Mouse (Mus musculus): ENCODE data around the gene Plvap. TPM values are rescaled to one million over a fixed set of nuclear protein-coding genes. Genes with fewer than 3 reads are reported as not detected.
A peak's percentile ranks its signal among the peaks of the same experiment; 100 is the strongest.

Plvap gene
- polyA plus RNA-seq, 1 experiment from 2014 or later: 265 TPM

DNA sequence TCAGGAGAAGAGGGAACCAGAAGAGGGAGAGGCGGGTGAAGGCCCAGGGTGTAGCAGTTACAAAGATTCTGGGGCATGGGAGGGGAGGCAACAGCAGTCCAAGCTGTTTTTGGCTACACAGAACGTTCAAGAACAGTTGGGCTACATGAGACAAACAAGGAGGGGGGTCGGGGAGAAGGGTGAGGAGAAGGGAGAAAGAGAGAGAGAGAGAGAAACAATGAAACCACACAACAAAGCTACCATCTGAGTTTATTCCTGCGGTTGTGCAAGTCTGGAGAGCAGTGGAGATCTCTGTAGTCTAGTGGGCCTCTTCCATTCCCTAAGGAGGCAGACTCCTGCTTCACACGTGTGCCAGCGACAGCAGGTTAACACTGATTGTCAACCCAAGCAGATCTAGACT is 42.4 kb upstream of the Plvap start:
- H3K27me3 ChIP-seq (replicated peaks; ENCODE audit: insufficient read depth, low read length): 0 out of 2 replicates have a peak, but pooled peaks cover 12% of the 10 kb centered on the region
- H3K4me3 ChIP-seq (ENCODE audit: low read depth, low read length): no peak overlapping the region
- 52% methylated on average over 6 of the region's 6 CpGs for WGBS
- no peak overlapping the region for H3K4me2 ChIP-seq (replicated peaks; ENCODE audit: low read depth, low read length)
- peak overlapping the region; percentile 51 for H3K27ac ChIP-seq (ENCODE audit: low read length)
- H3K9ac ChIP-seq (replicated peaks; ENCODE audit: low read depth): no peak overlapping the region
- ATAC-seq (no peak; the same call in 1 of the 2 replicates), DNase-seq (ENCODE audit: low spot score) (peak; percentile 36)
- peaks cover 6% of the 10 kb centered on the region; the same call in 1 of the 2 replicates for H3K4me1 ChIP-seq (ENCODE audit: insufficient read depth, low read depth, low read length)
- no peaks in the 10 kb centered on the region for H3K36me3 ChIP-seq (ENCODE audit: insufficient read depth, low read length)
- TF ChIP-seq CTCF (IDR thresholded peaks at IDR 0.05): no peak
- no peak for TF ChIP-seq EP300 (IDR thresholded peaks at IDR 0.05)
- H3K9me3 ChIP-seq (ENCODE audit: low read length): no peaks in the 10 kb centered on the region

DNA sequence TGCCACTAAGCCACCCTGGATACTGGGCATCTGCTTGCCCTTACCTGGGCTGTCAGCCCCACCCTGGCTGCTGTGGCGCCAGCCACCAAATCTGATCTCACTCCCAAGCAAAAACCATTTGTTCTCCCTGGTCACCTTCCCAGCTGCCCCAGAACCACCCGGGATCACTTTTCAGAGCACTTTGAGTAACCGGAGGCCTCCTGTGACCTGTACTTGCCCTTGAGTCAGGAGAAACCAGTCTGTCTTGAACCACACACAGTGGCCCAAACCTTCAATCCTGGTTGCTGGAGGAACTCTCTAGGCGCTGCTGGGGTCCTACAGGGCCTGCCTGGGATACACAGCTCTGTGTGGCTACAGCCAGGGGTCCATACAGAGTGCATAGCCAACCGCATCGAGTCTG is 41.2 kb upstream of the Plvap start:
- H3K4me2 ChIP-seq (replicated peaks; ENCODE audit: low read depth, low read length): no peak overlapping the region
- no peaks in the 10 kb centered on the region for H3K9me3 ChIP-seq (ENCODE audit: low read length)
- H3K9ac ChIP-seq (replicated peaks; ENCODE audit: low read depth): no peak overlapping the region
- WGBS: 54% methylated on average over 6 of the region's 6 CpGs
- H3K36me3 ChIP-seq (ENCODE audit: insufficient read depth, low read length): no peaks in the 10 kb centered on the region
- no peak for TF ChIP-seq EP300 (IDR thresholded peaks at IDR 0.05)
- no peak for TF ChIP-seq CTCF (IDR thresholded peaks at IDR 0.05)
- ATAC-seq (peak; percentile 13; the same call in 1 of the 2 replicates), DNase-seq (ENCODE audit: low spot score) (no peak)
- 0 out of 2 replicates have a peak, but pooled peaks cover 3% of the 10 kb centered on the region for H3K27me3 ChIP-seq (replicated peaks; ENCODE audit: insufficient read depth, low read length)
- no peak overlapping the region for H3K4me3 ChIP-seq (ENCODE audit: low read depth, low read length)
- H3K4me1 ChIP-seq (ENCODE audit: insufficient read depth, low read depth, low read length): no peaks in the 10 kb centered on the region
- H3K27ac ChIP-seq (ENCODE audit: low read length): peak overlapping the region; percentile 20; the same call in 1 of the 2 replicates

DNA sequence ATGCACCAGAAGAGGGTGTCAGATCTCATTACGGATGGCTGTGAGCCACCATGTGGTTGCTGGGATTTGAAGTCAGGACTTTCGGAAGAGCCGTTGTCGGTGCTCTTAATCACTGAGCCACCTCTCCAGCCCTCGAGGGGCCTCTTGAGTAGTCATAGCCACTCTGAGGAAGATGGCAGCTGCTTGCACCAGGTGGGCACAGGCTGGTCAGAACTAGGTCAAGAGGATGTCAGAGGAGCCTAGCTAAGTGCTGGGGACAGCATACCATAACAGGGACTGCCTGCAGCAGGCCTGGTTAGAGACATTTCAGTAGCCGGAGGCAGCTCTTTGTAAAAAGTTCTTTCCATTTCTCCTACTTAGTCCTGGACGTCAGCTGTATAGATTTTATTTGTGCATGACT is 39.2 kb upstream of the Plvap start:
- H3K4me3 ChIP-seq (ENCODE audit: low read depth, low read length): no peak overlapping the region
- no peak overlapping the region for H3K9ac ChIP-seq (replicated peaks; ENCODE audit: low read depth)
- no peak for DNase-seq (ENCODE audit: low spot score)
- no peak for TF ChIP-seq CTCF (IDR thresholded peaks at IDR 0.05)
- no peak for TF ChIP-seq EP300 (IDR thresholded peaks at IDR 0.05)
- 46% methylated on average over 7 of the region's 7 CpGs for WGBS
- H3K27ac ChIP-seq (ENCODE audit: low read length): no peak overlapping the region
- peak; percentile 57 for ATAC-seq
- H3K36me3 ChIP-seq (ENCODE audit: insufficient read depth, low read length): no peaks in the 10 kb centered on the region
- no peaks in the 10 kb centered on the region for H3K4me1 ChIP-seq (ENCODE audit: insufficient read depth, low read depth, low read length)
- no peaks in the 10 kb centered on the region for H3K27me3 ChIP-seq (replicated peaks; ENCODE audit: insufficient read depth, low read length)
- H3K9me3 ChIP-seq (ENCODE audit: low read length): no peaks in the 10 kb centered on the region
- H3K4me2 ChIP-seq (replicated peaks; ENCODE audit: low read depth, low read length): no peak overlapping the region

DNA sequence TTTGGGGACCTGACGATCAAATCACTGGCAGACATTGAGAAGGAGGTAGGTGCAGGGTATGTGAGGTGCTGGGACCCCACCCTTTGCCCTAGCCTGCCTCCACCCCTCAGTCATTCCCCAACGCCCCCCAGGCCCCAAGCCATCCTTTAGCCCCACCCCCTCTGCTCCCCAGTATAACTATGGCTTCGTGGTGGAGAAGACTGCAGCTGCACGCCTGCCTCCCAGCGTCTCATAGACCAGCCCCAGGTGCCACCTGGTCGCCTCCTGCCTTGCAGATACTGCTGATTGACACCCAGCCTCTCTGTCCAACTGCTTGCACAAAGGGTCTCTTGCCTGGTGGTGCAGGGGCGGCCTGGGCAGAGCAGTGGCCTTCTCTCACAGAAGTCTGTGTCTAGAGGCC is 36.0 kb upstream of the Plvap start:
- DNase-seq (ENCODE audit: low spot score): no peak
- no peaks in the 10 kb centered on the region for H3K27me3 ChIP-seq (replicated peaks; ENCODE audit: insufficient read depth, low read length)
- 84% methylated on average over 7 of the region's 7 CpGs for WGBS
- no peaks in the 10 kb centered on the region for H3K9me3 ChIP-seq (ENCODE audit: low read length)
- ATAC-seq: no peak
- H3K4me3 ChIP-seq (ENCODE audit: low read depth, low read length): no peak overlapping the region
- TF ChIP-seq CTCF (IDR thresholded peaks at IDR 0.05): no peak
- no peak for TF ChIP-seq EP300 (IDR thresholded peaks at IDR 0.05)
- H3K27ac ChIP-seq (ENCODE audit: low read length): no peak overlapping the region
- no peak overlapping the region for H3K4me2 ChIP-seq (replicated peaks; ENCODE audit: low read depth, low read length)
- H3K4me1 ChIP-seq (ENCODE audit: insufficient read depth, low read depth, low read length): no peaks in the 10 kb centered on the region; the same call in 1 of the 2 replicates
- H3K36me3 ChIP-seq (ENCODE audit: insufficient read depth, low read length): no peaks in the 10 kb centered on the region
- no peak overlapping the region for H3K9ac ChIP-seq (replicated peaks; ENCODE audit: low read depth)

DNA sequence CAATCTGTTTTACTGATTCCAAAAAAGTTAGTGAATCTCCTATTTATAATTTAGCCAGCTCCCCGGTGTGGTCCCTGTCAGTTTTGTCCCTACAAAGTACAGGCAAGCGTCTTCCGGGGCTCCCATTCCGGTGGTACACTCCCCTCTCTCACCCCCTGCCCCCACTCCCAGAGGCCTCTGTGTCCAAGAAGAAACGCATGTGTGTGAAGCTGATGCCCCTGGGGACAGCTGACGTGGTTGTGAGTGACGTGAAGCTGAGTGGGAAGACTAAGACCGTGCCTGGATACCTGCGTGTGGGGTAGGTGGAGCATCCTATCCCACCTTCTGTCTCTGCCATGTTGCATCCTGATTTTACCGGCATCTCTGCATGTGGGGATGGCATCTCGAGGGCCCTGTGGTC is 33.5 kb upstream of the Plvap start:
- Histone ChIP-seq H3K27ac (ENCODE audit: low read length) (no peak overlapping the region), H3K4me1 (ENCODE audit: insufficient read depth, low read depth, low read length) (no peaks in the 10 kb centered on the region; the same call in 1 of the 2 replicates), H3K9me3 (ENCODE audit: low read length) (no peaks in the 10 kb centered on the region), H3K4me3 (ENCODE audit: low read depth, low read length) (no peak overlapping the region), H3K4me2 (replicated peaks; ENCODE audit: low read depth, low read length) (no peak overlapping the region), H3K9ac (replicated peaks; ENCODE audit: low read depth) (no peak overlapping the region), H3K36me3 (ENCODE audit: insufficient read depth, low read length) (no peaks in the 10 kb centered on the region), H3K27me3 (replicated peaks; ENCODE audit: insufficient read depth, low read length) (no peaks in the 10 kb centered on the region)
- ATAC-seq: no peak
- DNase-seq (ENCODE audit: low spot score): no peak
- WGBS: 89% methylated on average over 11 of the region's 11 CpGs
- TF ChIP-seq CTCF (IDR thresholded peaks at IDR 0.05): no peak
- no peak for TF ChIP-seq EP300 (IDR thresholded peaks at IDR 0.05)

DNA sequence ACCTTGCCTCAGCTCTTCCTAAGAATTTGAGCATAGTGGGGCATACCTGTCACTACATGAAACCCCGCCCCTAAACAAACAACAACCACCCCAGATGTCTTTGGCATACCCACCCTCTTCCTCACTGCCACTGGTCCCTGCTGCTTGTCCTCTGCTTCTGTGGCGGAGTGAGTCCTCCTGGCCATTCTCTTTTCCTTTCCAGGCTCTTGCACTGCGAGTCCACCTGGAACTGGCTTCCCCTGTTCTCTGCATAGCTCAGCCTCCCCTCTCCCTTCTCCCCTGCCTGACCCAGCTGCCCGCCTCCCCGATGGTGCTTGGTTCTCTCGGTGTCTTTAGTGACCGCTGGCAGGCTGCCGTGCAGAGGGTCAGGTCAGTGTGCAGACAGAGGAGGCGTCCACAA is 32.2 kb upstream of the Plvap start:
- DNase-seq (ENCODE audit: low spot score) (no peak), ATAC-seq (no peak)
- H3K36me3 ChIP-seq (ENCODE audit: insufficient read depth, low read length): no peaks in the 10 kb centered on the region
- no peak overlapping the region for H3K9ac ChIP-seq (replicated peaks; ENCODE audit: low read depth)
- 79% methylated on average over 9 of the region's 9 CpGs for WGBS
- H3K27ac ChIP-seq (ENCODE audit: low read length): no peak overlapping the region
- no peaks in the 10 kb centered on the region for H3K9me3 ChIP-seq (ENCODE audit: low read length)
- peak overlapping the region; percentile 84; the same call in 1 of the 2 replicates for H3K4me3 ChIP-seq (ENCODE audit: low read depth, low read length)
- H3K4me1 ChIP-seq (ENCODE audit: insufficient read depth, low read depth, low read length): no peaks in the 10 kb centered on the region; the same call in 1 of the 2 replicates
- no peaks in the 10 kb centered on the region for H3K27me3 ChIP-seq (replicated peaks; ENCODE audit: insufficient read depth, low read length)
- peak overlapping the region; percentile 87; the same call in 1 of the 2 replicates for H3K4me2 ChIP-seq (replicated peaks; ENCODE audit: low read depth, low read length)
- TF ChIP-seq CTCF (IDR thresholded peaks at IDR 0.05) (no peak), EP300 (IDR thresholded peaks at IDR 0.05) (no peak)

Data from lung, postnatal 0 days (tissue).